Mouse (Mus musculus): ENCODE data around the gene Ugt1a7c.

- no peak for TF ChIP-seq POLR2A (IDR thresholded peaks at IDR 0.05; ENCODE audit: insufficient read depth, low read depth, low read length)
- no peak for TF ChIP-seq CTCF (IDR thresholded peaks at IDR 0.05; ENCODE audit: insufficient read depth, low read depth, low read length)
Observed at GRCm38 (mm10) chr1:88234646-88235045, 139.8 kb downstream of the Ugt1a7c start.
